Mouse (Mus musculus) effector memory CD4-positive, alpha-beta T cell, adult 5 months (primary cell): ENCODE measurements around the gene Stra8. TPM values are rescaled to one million over a fixed set of nuclear protein-coding genes. Genes with fewer than 3 reads are reported as not detected.

Source experiments
- polyA plus RNA-seq: library from polyadenylated mRNA; unstranded; fragments of 100-300 nt; shearing (Covaris generic); gene quantifications from one replicate; pipeline ENCODE4 v1.2.1, GENCODE M21; 2017

The Stra8 gene
- not detected for polyA plus RNA-seq

GRCm38 (mm10) chr6:34919956-34920355 lies at the start of gene Stra8:
Gene Stra8, plus strand, starts transcription at chr6:34920163.

DNA sequence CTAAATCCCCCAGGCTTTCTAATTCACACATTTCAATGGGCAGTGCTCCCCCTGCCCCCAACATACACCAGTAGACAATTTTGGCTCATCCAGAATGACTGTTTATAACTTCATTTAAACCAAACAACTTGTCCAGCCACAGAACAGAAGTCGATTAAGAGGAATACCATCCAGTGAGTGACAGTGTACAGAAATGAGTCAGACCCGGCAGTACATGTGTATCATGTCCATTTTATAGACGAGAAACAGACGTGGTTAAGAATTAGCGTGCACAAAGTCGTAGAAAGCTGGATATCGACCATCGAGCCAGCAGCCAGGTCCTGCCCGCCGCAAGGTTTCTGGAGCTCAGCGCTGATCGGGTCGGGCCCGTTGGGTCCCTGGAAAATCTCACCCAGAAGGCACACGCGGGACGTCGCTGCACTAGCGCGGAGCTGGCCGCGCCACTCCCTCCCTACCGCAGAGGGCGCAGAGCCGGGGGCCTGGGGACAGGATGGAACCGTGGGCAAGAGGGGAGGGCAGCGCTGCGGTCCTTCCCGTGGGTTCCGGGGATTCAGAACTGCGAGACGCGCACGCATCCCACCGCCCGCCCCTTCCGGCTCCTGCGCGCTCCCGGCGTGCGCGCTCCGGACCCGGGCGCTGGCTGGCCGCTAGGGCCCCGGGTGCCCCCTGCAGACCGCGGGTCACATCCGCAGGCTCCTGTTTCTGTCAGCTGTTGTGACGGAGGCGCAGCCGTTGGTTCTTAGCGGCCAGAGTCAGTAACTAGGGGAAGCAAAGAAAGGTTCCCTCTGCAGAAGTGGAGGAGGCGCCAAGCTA lies 42.2 kb upstream of the Stra8 start, which contains the start of gene Cyren:
Gene Cyren, minus strand, starts transcription at position 552 of the 813 bp plus-strand sequence.

GRCm38 (mm10) chr6:34910371-34911219 lies 9.4 kb upstream of the Stra8 start, which contains the start of gene Wdr91:
Gene Wdr91, minus strand, starts transcription at chr6:34910876.

DNA sequence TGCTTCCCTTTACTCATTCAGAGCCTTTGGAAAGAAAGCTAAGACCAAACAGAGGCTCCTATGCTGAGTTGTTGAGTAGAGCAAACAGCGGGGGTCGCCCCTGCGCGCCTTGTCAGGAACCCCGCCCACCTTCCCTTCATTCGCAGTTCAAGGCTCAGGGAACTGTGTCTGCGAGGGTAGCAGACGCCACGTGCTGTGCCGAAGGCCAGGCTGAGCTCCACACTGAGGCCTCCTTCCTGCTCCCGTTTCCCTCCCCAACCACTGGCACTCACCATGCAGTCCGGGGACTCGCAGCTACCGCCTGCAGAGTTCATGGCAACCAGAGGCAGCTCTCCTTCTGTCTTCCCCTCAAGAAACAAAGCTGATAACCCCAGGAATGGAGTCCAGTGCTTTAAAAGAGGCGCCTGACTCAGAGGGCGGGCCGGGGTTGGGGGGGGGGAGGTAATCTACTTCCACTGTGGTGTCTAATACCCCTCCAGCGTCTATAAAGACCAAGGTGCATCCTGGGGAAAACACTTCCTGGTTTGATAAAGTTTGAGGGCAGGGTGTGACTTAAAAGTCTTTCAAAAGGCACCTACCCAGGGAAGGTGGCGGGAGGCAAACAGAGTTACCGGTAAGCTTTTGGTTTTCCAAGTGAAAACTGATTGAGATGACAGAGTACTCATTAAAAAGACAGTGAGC lies 68.3 kb downstream of the Stra8 start, which contains the start of gene Slc23a4:
Gene Slc23a4, minus strand, starts transcription at position 324 of the 681 bp plus-strand sequence.

Other genes with a start within 250 kb of the Stra8 start
- gene Agbl3, start 139.7 kb upstream of the Stra8 start, polyA plus RNA-seq = 1.5 TPM
- 11.4 TPM for gene Tmem140, start 57.0 kb upstream of the Stra8 start, polyA plus RNA-seq
- gene Cyren, start 42.1 kb upstream of the Stra8 start, polyA plus RNA-seq = 3.6 TPM
- gene Wdr91, start 9.3 kb upstream of the Stra8 start, polyA plus RNA-seq = 20.4 TPM
- gene Slc23a4, start 68.2 kb downstream of the Stra8 start, polyA plus RNA-seq = 0.22 TPM
- gene Cnot4, start 213.6 kb downstream of the Stra8 start, polyA plus RNA-seq = 53.8 TPM